Mouse (Mus musculus): ENCODE results near the gene Hist1h2bf.

DNA sequence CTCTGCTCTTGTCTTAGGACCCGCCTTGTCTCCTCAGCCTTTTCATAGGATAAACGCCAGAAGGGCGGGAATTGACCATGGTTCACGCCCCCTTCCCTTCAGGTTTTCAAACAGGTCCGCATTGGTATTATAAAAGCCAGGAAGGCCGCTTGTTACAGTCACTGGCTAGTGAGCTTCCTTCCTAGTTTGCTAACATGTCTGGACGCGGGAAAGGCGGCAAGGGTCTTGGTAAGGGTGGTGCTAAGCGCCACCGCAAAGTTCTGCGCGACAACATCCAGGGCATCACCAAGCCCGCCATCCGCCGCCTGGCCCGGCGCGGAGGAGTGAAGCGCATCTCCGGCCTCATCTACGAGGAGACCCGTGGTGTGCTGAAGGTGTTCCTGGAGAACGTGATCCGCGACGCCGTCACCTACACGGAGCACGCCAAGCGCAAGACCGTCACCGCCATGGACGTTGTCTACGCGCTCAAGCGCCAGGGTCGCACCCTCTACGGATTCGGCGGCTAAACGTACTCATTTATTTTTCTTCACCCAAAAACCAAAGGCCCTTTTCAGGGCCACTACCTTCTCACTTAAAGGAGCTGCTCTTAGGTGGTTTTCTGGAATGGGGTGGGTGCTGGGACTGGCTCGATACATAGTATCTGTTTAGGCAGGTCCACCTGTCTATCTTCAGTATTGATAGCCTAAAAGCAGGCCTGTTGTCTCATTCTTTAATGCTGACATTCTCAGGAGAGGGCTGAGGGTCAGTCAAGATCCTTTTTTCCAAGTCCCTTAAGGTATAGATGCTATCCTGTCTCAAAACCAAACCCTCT lies 7.6 kb upstream of the Hist1h2bf start, which contains the start of gene Hist1h4d:
- TF ChIP-seq POLR2A (IDR thresholded peaks at IDR 0.05; ENCODE audit: insufficient read depth, low read depth, low read length) (peak; percentile 100), EP300 (IDR thresholded peaks at IDR 0.05; ENCODE audit: insufficient read depth, low read depth, low read length) (peak; percentile 97), CTCF (IDR thresholded peaks at IDR 0.05) (no peak)
